Mouse (Mus musculus) gastrocnemius, adult 8-10 months (tissue): ENCODE measurements around the gene Ablim1. TPM values are rescaled to one million over a fixed set of nuclear protein-coding genes. Genes with fewer than 3 reads are reported as not detected.

Experiments used
- DNase-seq, 2 experiments: peaks; one replicate each; pipeline ENCODE4 v3.0.0; 2022; ENCODE audit warnings: low spot score in 2 of 2
- total RNA-seq, 4 experiments: library from RNA; stranded (reverse); gene quantifications; 2 replicates each; pipeline ENCODE4 v1.2.4; 2022

Gene Ablim1
- total RNA-seq, 4 experiments from 2014 or later = 37.8 to 51.1 (median 48.1) TPM

GRCm38 (mm10) chr19:57105156-57105555 is 209.6 kb downstream of the Ablim1 start:
- DNase-seq = no peak

GRCm38 (mm10) chr19:57104171-57104748 is 210.5 kb downstream of the Ablim1 start:
- DNase-seq = no peak

GRCm38 (mm10) chr19:57103360-57103958 is 211.3 kb downstream of the Ablim1 start:
- DNase-seq = no peak

- DNase-seq = no peak
Measured at GRCm38 (mm10) chr19:57101986-57102385, 212.7 kb downstream of the Ablim1 start.

GRCm38 (mm10) chr19:57100753-57101446 is 213.8 kb downstream of the Ablim1 start:
- no peak for DNase-seq

GRCm38 (mm10) chr19:57099986-57100385 is 214.7 kb downstream of the Ablim1 start:
- DNase-seq = no peak

GRCm38 (mm10) chr19:57099094-57099357 is 215.7 kb downstream of the Ablim1 start:
- no peak for DNase-seq

GRCm38 (mm10) chr19:57098241-57099093 is 216.3 kb downstream of the Ablim1 start:
- peak; percentile 39 to 44 for DNase-seq

- no peak for DNase-seq
Measured at GRCm38 (mm10) chr19:57095340-57095739, 219.4 kb downstream of the Ablim1 start.

- no peak for DNase-seq
Measured at GRCm38 (mm10) chr19:57093698-57094004, 221.1 kb downstream of the Ablim1 start.

- no peak for DNase-seq
Measured at GRCm38 (mm10) chr19:57092958-57093697, 221.6 kb downstream of the Ablim1 start.

GRCm38 (mm10) chr19:57091278-57091677 is 223.4 kb downstream of the Ablim1 start:
- DNase-seq = no peak

- DNase-seq = no peak
Measured at GRCm38 (mm10) chr19:57088804-57089369, 225.8 kb downstream of the Ablim1 start.

GRCm38 (mm10) chr19:57084520-57085166 is 230.1 kb downstream of the Ablim1 start:
- no peak for DNase-seq

- DNase-seq = no peak
Measured at GRCm38 (mm10) chr19:57083887-57084286, 230.8 kb downstream of the Ablim1 start.

- no peak for DNase-seq
Measured at GRCm38 (mm10) chr19:57083183-57083555, 231.6 kb downstream of the Ablim1 start.

GRCm38 (mm10) chr19:57082454-57083182 is 232.1 kb downstream of the Ablim1 start:
- DNase-seq = no peak

- DNase-seq = no peak
Measured at GRCm38 (mm10) chr19:57081536-57081935, 233.2 kb downstream of the Ablim1 start.

GRCm38 (mm10) chr19:57079606-57079981 is 235.1 kb downstream of the Ablim1 start:
- no peak for DNase-seq
